Mouse (Mus musculus): ENCODE measurements around the gene Ap1m1. TPM values are rescaled to one million over a fixed set of nuclear protein-coding genes. Genes with fewer than 3 reads are reported as not detected.

Gene Ap1m1
- polyA plus RNA-seq, 1 experiment from 2014 or later, result 64.1 TPM

DNA sequence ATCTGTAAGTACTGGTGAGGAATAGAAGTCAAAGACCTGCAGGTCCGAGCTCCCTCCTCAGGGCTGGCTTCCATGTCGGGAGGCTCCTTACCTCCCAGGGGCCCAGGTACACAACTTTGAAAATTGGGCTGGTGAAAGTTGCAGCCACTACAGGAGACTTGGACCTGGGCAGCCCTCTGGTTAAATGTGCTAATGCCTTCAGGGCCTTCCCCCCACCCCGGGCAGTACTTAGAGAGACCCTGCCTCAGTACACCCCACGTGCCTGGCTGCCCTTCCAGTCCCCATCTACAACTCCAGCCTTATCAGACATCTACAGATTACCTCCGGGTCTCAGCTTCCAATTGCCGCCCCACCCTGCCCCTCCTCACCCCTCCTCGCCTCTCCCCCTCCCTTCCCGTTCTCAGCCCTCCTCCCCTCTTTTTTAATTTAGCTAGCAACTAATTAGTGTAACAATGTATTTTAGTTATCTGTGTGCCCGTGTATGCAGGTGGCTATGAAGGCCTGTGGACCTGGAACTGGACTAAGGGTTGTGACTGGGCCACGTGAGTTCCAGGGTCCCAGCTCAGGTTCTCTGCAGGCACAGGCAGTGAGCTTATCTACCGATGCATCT, 31.3 kb downstream of the Ap1m1 start:
- H3K4me1 ChIP-seq (replicated peaks), result peaks cover 37% of the 10 kb centered on the region
- no peak for DNase-seq
- 25% methylated on average over 11 of the region's 11 CpGs for WGBS (ENCODE audit: insufficient replicate concordance)
- no peak overlapping the region for H3K27ac ChIP-seq
- no peaks in the 10 kb centered on the region for H3K36me3 ChIP-seq
- no peaks in the 10 kb centered on the region for H3K9me3 ChIP-seq (replicated peaks)
- no peak overlapping the region for H3K9ac ChIP-seq
- H3K4me3 ChIP-seq (replicated peaks), result no peak overlapping the region
- no peak overlapping the region for H3K4me2 ChIP-seq
- no peak for ATAC-seq (ENCODE audit: low read depth)
- H3K27me3 ChIP-seq, result peaks cover 3% of the 10 kb centered on the region; the same call in 1 of the 2 replicates

- Histone ChIP-seq H3K4me1 (replicated peaks) (peaks cover 39% of the 10 kb centered on the region), H3K9me3 (replicated peaks) (no peaks in the 10 kb centered on the region), H3K27me3 (peaks cover 5% of the 10 kb centered on the region; the same call in 1 of the 2 replicates), H3K4me3 (replicated peaks) (no peak overlapping the region), H3K36me3 (no peaks in the 10 kb centered on the region), H3K27ac (no peak overlapping the region), H3K9ac (no peak overlapping the region), H3K4me2 (no peak overlapping the region)
- DNase-seq, result no peak
- no peak for ATAC-seq (ENCODE audit: low read depth)
- 43% methylated on average over 3 of the region's 3 CpGs for WGBS (ENCODE audit: insufficient replicate concordance)
Measured at GRCm38 (mm10) chr8:72271691-72272090, 31.9 kb downstream of the Ap1m1 start.

DNA sequence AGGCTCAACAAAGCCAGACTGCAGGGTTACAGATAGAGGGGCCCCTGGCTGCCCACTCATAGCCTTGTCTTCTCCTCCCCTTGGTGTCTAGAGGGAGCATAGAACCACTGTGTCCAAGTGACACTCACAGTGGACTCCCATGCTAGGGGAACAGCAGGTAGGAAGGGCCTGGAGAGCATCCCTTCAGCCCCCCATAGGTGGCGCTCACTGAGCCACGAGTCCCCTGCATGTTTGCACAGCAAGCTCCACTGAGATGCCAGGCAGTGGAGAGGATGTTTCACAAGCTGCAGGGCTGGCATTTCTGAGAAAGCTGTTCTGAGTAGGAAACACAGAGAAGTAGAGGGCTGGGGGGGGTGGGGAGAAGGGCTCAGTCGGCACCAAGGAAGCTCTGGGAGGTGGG, 32.5 kb downstream of the Ap1m1 start:
- Histone ChIP-seq H3K27me3 (peaks cover 5% of the 10 kb centered on the region; the same call in 1 of the 2 replicates), H3K4me2 (no peak overlapping the region), H3K27ac (no peak overlapping the region), H3K36me3 (no peaks in the 10 kb centered on the region), H3K4me3 (replicated peaks) (no peak overlapping the region), H3K9ac (no peak overlapping the region), H3K9me3 (replicated peaks) (no peaks in the 10 kb centered on the region), H3K4me1 (replicated peaks) (peaks cover 46% of the 10 kb centered on the region)
- 11% methylated on average over 3 of the region's 3 CpGs for WGBS (ENCODE audit: insufficient replicate concordance)
- DNase-seq, result peak; percentile 45
- ATAC-seq (ENCODE audit: low read depth), result no peak

DNA sequence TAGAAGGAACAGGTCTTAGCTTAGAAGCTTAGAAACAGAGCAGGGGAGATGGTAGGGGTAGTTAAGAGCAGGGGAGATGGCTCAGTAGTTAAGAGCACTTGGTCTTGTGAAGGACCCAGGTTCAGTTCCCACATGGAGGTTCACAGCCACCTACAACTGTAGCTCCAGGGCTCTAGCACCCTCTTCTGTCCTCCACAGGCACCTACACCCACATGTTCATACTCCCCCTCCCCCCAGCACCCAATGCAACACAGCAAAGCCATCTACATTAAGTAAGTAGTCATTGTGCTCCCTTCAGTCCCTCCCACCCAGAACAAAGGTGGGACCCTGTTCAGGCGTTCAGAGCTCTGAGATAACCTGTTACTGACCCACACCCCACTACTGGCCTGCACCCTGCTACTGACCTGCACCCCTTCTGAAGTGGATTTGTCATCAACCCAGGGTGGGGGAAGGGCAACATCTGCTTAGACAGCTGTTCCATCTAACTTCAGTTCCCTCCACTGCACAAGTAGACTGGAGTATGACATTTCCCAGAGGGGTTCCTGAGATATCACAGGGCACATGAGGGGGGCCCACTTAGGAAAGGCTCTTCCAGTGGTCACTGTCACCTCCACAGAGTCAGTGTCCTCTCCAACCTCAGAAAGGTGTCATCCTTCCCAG, 33.4 kb downstream of the Ap1m1 start:
- no peaks in the 10 kb centered on the region for H3K36me3 ChIP-seq
- no peaks in the 10 kb centered on the region for H3K9me3 ChIP-seq (replicated peaks)
- H3K4me3 ChIP-seq (replicated peaks), result no peak overlapping the region
- ATAC-seq (ENCODE audit: low read depth) (no peak), DNase-seq (no peak)
- H3K27me3 ChIP-seq, result peaks cover 5% of the 10 kb centered on the region; the same call in 1 of the 2 replicates
- H3K27ac ChIP-seq, result no peak overlapping the region
- no peak overlapping the region for H3K4me2 ChIP-seq
- 76% methylated on average over 1 of the region's 1 CpGs for WGBS (ENCODE audit: insufficient replicate concordance)
- peaks cover 47% of the 10 kb centered on the region for H3K4me1 ChIP-seq (replicated peaks)
- no peak overlapping the region for H3K9ac ChIP-seq

GRCm38 (mm10) chr8:72273807-72274206, 34.0 kb downstream of the Ap1m1 start:
- Histone ChIP-seq H3K4me2 (no peak overlapping the region), H3K4me3 (replicated peaks) (no peak overlapping the region), H3K9ac (no peak overlapping the region), H3K27me3 (peaks cover 5% of the 10 kb centered on the region; the same call in 1 of the 2 replicates), H3K36me3 (no peaks in the 10 kb centered on the region), H3K27ac (no peak overlapping the region), H3K9me3 (replicated peaks) (no peaks in the 10 kb centered on the region), H3K4me1 (replicated peaks) (peaks cover 41% of the 10 kb centered on the region)
- 39% methylated on average over 5 of the region's 5 CpGs for WGBS (ENCODE audit: insufficient replicate concordance)
- no peak for ATAC-seq (ENCODE audit: low read depth)
- DNase-seq, result no peak

- Histone ChIP-seq H3K36me3 (no peaks in the 10 kb centered on the region), H3K9me3 (replicated peaks) (no peaks in the 10 kb centered on the region), H3K27me3 (peaks cover 5% of the 10 kb centered on the region; the same call in 1 of the 2 replicates), H3K9ac (no peak overlapping the region), H3K27ac (no peak overlapping the region), H3K4me2 (no peak overlapping the region), H3K4me3 (replicated peaks) (no peak overlapping the region), H3K4me1 (replicated peaks) (peaks cover 22% of the 10 kb centered on the region)
- no peak for DNase-seq
- WGBS (ENCODE audit: insufficient replicate concordance), result 12% methylated on average over 3 of the region's 3 CpGs
- peak; percentile 65 for ATAC-seq (ENCODE audit: low read depth)
Measured at GRCm38 (mm10) chr8:72277244-72277643, 37.4 kb downstream of the Ap1m1 start.

DNA sequence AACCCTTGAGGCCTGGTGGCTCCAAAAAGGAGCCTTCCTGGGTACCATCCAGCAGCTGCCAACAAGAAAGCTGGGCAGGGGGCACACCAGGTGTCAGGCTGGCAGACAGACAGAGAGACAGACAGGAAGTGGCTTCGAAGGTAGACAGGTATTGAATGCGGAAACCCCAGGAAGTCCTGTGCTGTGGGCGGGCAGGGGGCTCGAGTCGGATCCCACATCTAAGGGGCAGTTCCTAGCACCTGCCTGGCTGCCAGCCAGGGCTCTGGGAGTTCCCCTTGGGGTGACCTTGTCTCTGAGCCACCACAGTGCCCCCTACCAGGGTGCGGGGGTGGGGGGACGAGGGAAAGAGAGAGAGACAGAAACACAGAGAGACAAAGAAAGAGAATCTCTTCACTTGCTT, 39.3 kb downstream of the Ap1m1 start:
- no peaks in the 10 kb centered on the region for H3K36me3 ChIP-seq
- no peaks in the 10 kb centered on the region for H3K9me3 ChIP-seq (replicated peaks)
- peaks cover 19% of the 10 kb centered on the region for H3K4me1 ChIP-seq (replicated peaks)
- H3K27ac ChIP-seq, result no peak overlapping the region
- peaks cover 5% of the 10 kb centered on the region; the same call in 1 of the 2 replicates for H3K27me3 ChIP-seq
- no peak overlapping the region for H3K4me3 ChIP-seq (replicated peaks)
- ATAC-seq (ENCODE audit: low read depth) (no peak), DNase-seq (no peak)
- H3K4me2 ChIP-seq, result no peak overlapping the region
- H3K9ac ChIP-seq, result no peak overlapping the region
- WGBS (ENCODE audit: insufficient replicate concordance), result 62% methylated on average over 7 of the region's 7 CpGs

DNA sequence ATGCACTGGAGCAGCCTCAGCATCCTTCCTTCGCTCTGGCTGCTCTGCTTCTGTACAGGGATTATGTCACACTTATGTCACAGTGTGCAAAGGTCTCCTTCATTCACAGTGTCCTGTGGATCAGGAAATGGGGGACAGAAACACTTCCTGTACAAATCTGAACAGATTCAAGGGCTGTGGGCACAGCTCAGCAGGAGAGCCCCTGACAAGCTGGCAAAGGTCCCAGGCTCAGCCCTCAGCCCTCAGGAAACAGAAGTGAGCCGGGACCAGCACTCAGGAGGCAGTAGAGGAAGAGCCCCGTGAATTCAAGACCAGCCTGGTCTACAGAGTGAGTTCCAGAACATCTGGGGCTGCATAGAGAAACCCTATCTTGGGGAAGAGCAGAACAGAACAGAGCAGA, 41.8 kb downstream of the Ap1m1 start:
- Histone ChIP-seq H3K9me3 (replicated peaks) (no peaks in the 10 kb centered on the region), H3K27ac (no peak overlapping the region), H3K36me3 (no peaks in the 10 kb centered on the region), H3K9ac (no peak overlapping the region), H3K4me2 (no peak overlapping the region), H3K27me3 (no peaks in the 10 kb centered on the region), H3K4me1 (replicated peaks) (peaks cover 24% of the 10 kb centered on the region), H3K4me3 (replicated peaks) (no peak overlapping the region)
- no peak for DNase-seq
- ATAC-seq (ENCODE audit: low read depth), result no peak
- whole genome bisulfite sequencing (ENCODE audit: insufficient replicate concordance), result 18% methylated on average over 3 of the region's 3 CpGs

DNA sequence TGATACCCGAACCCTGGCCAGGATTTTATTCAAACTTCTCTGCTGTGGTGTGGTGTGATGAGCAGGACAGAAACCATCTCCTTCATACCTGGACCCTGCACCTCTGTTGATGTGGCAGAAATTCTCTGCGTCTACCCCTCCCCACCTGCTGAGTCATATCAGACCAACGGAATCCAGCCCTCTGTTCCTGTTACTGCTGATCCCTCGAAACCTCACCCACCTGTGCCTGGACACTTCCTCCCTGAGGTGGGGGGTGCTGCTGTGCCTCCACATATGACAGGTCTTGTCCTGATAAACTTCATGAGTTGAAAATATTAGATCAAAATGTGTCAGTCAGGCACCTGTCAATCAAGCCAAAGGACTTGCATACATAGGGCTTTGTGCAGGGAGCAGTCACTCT, 45.5 kb downstream of the Ap1m1 start:
- H3K4me3 ChIP-seq (replicated peaks), result no peak overlapping the region
- H3K4me2 ChIP-seq, result no peak overlapping the region
- DNase-seq (no peak), ATAC-seq (ENCODE audit: low read depth) (no peak)
- H3K36me3 ChIP-seq, result no peaks in the 10 kb centered on the region
- H3K9me3 ChIP-seq (replicated peaks), result no peaks in the 10 kb centered on the region
- H3K4me1 ChIP-seq (replicated peaks), result peaks cover 11% of the 10 kb centered on the region; the same call in 1 of the 2 replicates
- no peak overlapping the region for H3K9ac ChIP-seq
- no peak overlapping the region for H3K27ac ChIP-seq
- 15% methylated on average over 4 of the region's 4 CpGs for WGBS (ENCODE audit: insufficient replicate concordance)
- H3K27me3 ChIP-seq, result no peaks in the 10 kb centered on the region

DNA sequence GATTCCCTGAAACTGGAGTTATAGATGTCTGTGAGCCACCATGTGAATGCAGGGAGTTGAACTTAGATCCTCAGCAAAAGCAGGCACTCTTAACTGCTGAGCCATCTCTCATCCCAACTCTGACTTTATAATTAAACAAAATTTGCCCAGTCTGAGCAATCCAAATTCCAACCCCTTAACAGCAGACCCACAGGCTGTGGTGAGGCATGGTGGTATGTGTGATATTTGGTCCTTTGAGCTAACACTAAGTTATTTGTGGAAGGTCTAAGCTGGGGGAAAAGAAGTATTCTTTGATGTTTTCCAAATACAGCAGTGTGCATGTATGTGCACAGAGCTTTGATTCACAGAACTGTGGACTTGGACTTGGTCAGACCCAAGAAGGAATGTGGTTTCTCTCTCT, 49.2 kb downstream of the Ap1m1 start:
- H3K27me3 ChIP-seq, result no peaks in the 10 kb centered on the region
- no peak overlapping the region for H3K4me2 ChIP-seq
- no peaks in the 10 kb centered on the region for H3K36me3 ChIP-seq
- H3K4me3 ChIP-seq (replicated peaks), result no peak overlapping the region
- H3K9ac ChIP-seq, result no peak overlapping the region
- no peaks in the 10 kb centered on the region for H3K9me3 ChIP-seq (replicated peaks)
- peaks cover 6% of the 10 kb centered on the region; the same call in 1 of the 2 replicates for H3K4me1 ChIP-seq (replicated peaks)
- ATAC-seq (ENCODE audit: low read depth) (no peak), DNase-seq (no peak)
- no peak overlapping the region for H3K27ac ChIP-seq

- H3K4me3 ChIP-seq (replicated peaks), result no peak overlapping the region
- 54% methylated on average over 2 of the region's 2 CpGs for WGBS (ENCODE audit: insufficient replicate concordance)
- H3K4me1 ChIP-seq (replicated peaks), result peaks cover 11% of the 10 kb centered on the region; the same call in 1 of the 2 replicates
- ATAC-seq (ENCODE audit: low read depth) (no peak), DNase-seq (no peak)
- no peaks in the 10 kb centered on the region for H3K9me3 ChIP-seq (replicated peaks)
- no peaks in the 10 kb centered on the region for H3K36me3 ChIP-seq
- no peak overlapping the region for H3K9ac ChIP-seq
- no peak overlapping the region for H3K4me2 ChIP-seq
- H3K27me3 ChIP-seq, result no peaks in the 10 kb centered on the region
- no peak overlapping the region for H3K27ac ChIP-seq
Measured at GRCm38 (mm10) chr8:72291104-72291503, 51.3 kb downstream of the Ap1m1 start.

DNA sequence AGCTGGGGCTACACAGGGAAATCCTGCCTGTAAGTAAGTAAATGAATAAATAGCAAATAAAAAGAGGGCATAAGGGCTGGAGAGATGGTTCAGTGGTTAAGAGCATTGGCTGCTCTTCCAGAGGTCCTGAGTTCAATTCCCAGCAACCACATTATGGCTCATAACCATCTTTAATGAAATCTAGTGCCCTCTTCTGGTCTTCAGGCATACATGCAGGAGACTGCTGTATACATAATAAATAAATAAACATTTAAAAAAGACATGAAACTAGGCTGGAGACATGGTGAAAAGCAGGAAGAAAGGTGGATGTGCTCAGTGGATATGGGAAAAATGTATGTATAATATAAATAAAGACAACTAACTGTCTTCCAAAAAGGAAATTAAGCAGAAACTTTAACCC, 53.5 kb downstream of the Ap1m1 start:
- H3K4me1 ChIP-seq (replicated peaks), result peaks cover 14% of the 10 kb centered on the region; the same call in 1 of the 2 replicates
- no peak overlapping the region for H3K4me2 ChIP-seq
- H3K36me3 ChIP-seq, result no peaks in the 10 kb centered on the region
- no peak overlapping the region for H3K27ac ChIP-seq
- no peak for ATAC-seq (ENCODE audit: low read depth)
- no peaks in the 10 kb centered on the region for H3K27me3 ChIP-seq
- DNase-seq, result no peak
- H3K4me3 ChIP-seq (replicated peaks), result no peak overlapping the region
- no peaks in the 10 kb centered on the region for H3K9me3 ChIP-seq (replicated peaks)
- no peak overlapping the region for H3K9ac ChIP-seq
